Mouse (Mus musculus): Measurements from ENCODE around the gene Emx2.

- TF ChIP-seq GATA1 (IDR thresholded peaks at IDR 0.05; ENCODE audit: borderline replicate concordance, low read length) (no peak), FLI1 (IDR thresholded peaks at IDR 0.05; ENCODE audit: low read length) (no peak)
These were observed 1.7 kb downstream of the Emx2 start for GRCm38 (mm10) chr19:59459811-59460241.

Data from megakaryocyte, embryonic 14.5 days (primary cell).